In the genomic region with DNA sequence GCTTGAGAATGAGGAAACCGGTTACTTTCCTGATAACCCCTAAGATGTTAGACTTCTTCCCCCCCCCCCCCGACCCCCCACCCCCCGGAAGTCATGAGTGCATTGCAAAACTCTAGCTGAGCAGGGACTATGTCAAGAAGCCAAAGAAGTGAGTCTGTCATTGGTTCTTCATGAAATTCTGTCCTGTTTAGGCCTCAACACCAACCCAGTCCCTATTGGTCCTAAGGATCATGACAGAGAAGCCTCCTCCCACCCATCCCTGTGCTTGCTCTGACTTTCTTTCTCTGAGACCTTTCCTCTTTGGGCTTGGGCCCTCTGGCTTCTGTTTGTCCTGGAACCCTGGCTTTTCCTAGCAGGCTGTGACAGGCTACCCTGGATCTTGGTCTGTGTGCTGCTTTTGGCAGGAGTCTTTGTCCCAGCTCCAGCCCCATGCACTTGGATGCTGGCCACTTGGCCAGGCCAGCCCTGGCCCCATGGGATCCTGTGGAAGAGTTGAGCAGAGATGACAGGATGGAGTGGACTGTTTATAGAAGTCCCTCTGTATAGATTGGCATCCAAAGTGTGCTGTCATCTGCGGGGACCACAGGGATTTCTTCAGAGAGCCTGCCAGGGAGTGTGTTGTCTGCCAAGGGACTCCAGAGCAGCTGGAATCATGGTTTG, we compare ENCODE assay signal across 8 mouse cellular contexts. TPM values are rescaled to one million over a fixed set of nuclear protein-coding genes. Genes with fewer than 3 reads are reported as not detected.
DNase-seq lines count a peak whose midpoint lies in the region.

No protein-coding gene starts in this region.

- DNase-seq in 416B (ENCODE audit: low read depth) = peak; percentile 34
- peak; percentile 32 for DNase-seq in adrenal gland, adult 8-10 months
- peak; percentile 5 to 12 for DNase-seq in frontal cortex, adult 2 months (ENCODE audit: extremely low spot score in 1 of 2, low spot score in 1 of 2)
- DNase-seq in heart, postnatal 36 days = peak; percentile 87 to 91
- DNase-seq in left cerebral cortex, adult 11 months (ENCODE audit: low spot score) = peak; percentile 14
- peak; percentile 63 for DNase-seq in ovary, postnatal 14 days (ENCODE audit: low spot score)
- DNase-seq in embryo, embryonic 10 days (ENCODE audit: low spot score) = no peak
- DNase-seq in thymus, postnatal 25 days = no peak

- intact Hi-C loops in heart, postnatal 36 days (cut with DNase I) = no loop called here

RNA-seq across cellular contexts. Expression of a gene that starts 15.8 kb away (rescaled TPM):
- total RNA-seq in adrenal gland, adult 8-10 months (2022) = 1 to 10 TPM in 2 of 4 experiments, under 1 TPM in 2; 0.38 to 1.9 (median 0.97) TPM
- polyA plus RNA-seq in frontal cortex, adult 2 months (2012; rRNA removed) = 0.06 TPM in 1 of 2 replicates, not detected in the other
- total RNA-seq in heart, postnatal 36 days (2021) = not detected

RNA-seq across cellular contexts. Expression of a gene that starts 22.8 kb away (rescaled TPM):
- 1 to 10 TPM in 2 of 4 experiments, under 1 TPM in 2; 0.52 to 1.1 (median 0.89) TPM for total RNA-seq in adrenal gland, adult 8-10 months (2022)
- polyA plus RNA-seq in frontal cortex, adult 2 months (2012; rRNA removed) = 0.34 and 0.82 TPM in 2 replicates
- total RNA-seq in heart, postnatal 36 days (2021) = under 1 TPM; 0.30 to 0.50 TPM

Comparison
In these comparisons a context has a peak if more than half of its experiments do, and no peak if none do; other contexts are left out.
1. DNase-seq: peak in 416B (single experiment), adrenal gland, adult 8-10 months (single experiment), frontal cortex, adult 2 months (2 of 2), heart, postnatal 36 days (2 of 2), left cerebral cortex, adult 11 months (single experiment) and ovary, postnatal 14 days (single experiment); none in embryo, embryonic 10 days (single experiment) and thymus, postnatal 25 days (single experiment).